Mouse (Mus musculus) embryonic fibroblast, embryonic 13.5 days (primary cell): ENCODE results near the gene Vwa8. TPM values are rescaled to one million over a fixed set of nuclear protein-coding genes. Genes with fewer than 3 reads are reported as not detected.

Experiments
- H3K27ac ChIP-seq: 2 replicates; pipeline ENCODE4 v1.5.1; 2012; ENCODE audit warnings: low read length, control low read depth, inconsistent platforms; ENCODE audit not compliant: insufficient read depth
- H3K4me1 ChIP-seq: 2 replicates; pipeline ENCODE4 v1.6.1; 2011; ENCODE audit warnings: low read length; ENCODE audit not compliant: control insufficient read depth, insufficient read depth
- H3K4me3 ChIP-seq: 2 replicates; pipeline ENCODE4 v1.5.1; 2011; ENCODE audit warnings: mild to moderate bottlenecking, control low read depth, low read length; ENCODE audit not compliant: insufficient read depth
- CTCF ChIP-seq: IDR thresholded peaks from 2 replicates; pipeline ENCODE4 v1.5.1; 2011; ENCODE audit warnings: mild to moderate bottlenecking, control low read depth, low read length, moderate library complexity, borderline replicate concordance; ENCODE audit not compliant: insufficient read depth
- POLR2A ChIP-seq: IDR thresholded peaks from 2 replicates; pipeline ENCODE4 v1.6.1; 2011; ENCODE audit warnings: low read depth, mild to moderate bottlenecking, control low read depth, low read length, moderate library complexity
- polyA plus RNA-seq: library from polyadenylated mRNA; stranded (reverse); fragments of >200 nt; gene quantifications from 2 replicates; pipeline ENCODE4 v1.2.4, GENCODE M21; 2011; ENCODE audit warnings: low read depth; ENCODE audit not compliant: missing spikeins, insufficient read length

Gene Vwa8
- polyA plus RNA-seq, 1 experiment = 20.1 TPM

DNA sequence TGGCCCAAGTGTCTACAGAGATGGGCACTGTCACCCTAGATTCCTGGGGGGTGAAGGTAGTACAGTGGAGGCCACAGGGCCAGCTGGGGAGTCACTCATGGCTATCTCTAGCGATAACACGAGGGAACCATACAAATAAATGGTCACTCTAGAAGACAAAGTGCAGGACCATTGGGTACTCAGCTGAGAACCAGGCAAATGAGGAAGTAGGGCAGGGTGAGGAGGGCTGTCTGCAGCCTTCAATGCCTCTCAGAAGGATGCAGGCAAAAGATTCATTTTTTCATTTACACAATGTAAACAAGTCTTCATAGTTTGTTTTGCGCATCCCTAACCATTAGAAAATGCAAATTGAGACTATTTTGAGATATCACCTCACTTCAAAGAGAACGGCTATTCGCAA is 384.8 kb downstream of the Vwa8 start:
- Histone ChIP-seq H3K4me1 (no peaks in the 10 kb centered on the region), H3K27ac (no peak overlapping the region), H3K4me3 (no peak overlapping the region)
- TF ChIP-seq POLR2A (no peak), CTCF (no peak)

DNA sequence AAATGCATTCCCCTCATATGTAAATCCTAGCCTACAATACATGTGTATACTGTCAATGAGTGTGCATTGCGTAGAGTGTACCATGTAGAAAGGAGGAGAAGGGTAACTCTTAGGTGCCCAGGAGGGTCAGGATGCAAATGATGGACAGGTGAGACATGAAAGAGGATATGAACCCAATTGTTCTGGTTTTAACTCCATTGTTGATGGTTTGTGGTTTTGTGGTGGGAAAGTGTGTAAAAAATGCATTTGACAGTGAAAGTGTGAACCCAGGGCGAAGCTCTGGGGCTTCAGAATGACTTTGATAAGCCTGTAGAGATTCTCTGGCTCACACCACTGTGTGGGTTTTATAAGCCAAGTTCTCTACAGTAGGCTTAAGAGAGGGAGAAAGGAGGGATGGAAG is 385.7 kb downstream of the Vwa8 start:
- TF ChIP-seq POLR2A (no peak), CTCF (no peak)
- Histone ChIP-seq H3K4me3 (no peak overlapping the region), H3K4me1 (no peaks in the 10 kb centered on the region), H3K27ac (no peak overlapping the region)

DNA sequence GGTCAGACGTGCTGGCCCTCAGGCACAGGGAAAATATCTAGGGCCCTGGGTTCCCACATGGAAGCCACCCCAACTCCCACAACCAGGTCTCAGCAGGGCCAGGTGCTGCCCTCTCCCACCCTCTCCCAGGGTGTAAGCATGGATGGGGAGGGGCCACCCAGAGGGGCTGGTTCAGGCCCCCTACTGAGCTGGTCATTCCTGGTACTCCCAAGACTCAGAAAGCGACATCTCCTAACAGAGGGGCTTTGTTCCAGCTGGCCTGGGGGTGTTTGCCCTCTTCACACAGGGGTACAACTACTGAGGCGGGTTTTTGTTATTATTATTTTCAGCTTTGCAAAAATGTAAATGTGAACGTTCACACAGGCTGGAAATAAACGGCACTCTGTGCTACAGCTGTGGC is 386.3 kb downstream of the Vwa8 start:
- H3K27ac ChIP-seq = no peak overlapping the region
- no peaks in the 10 kb centered on the region for H3K4me1 ChIP-seq
- TF ChIP-seq CTCF = no peak
- no peak for TF ChIP-seq POLR2A
- no peak overlapping the region for H3K4me3 ChIP-seq

DNA sequence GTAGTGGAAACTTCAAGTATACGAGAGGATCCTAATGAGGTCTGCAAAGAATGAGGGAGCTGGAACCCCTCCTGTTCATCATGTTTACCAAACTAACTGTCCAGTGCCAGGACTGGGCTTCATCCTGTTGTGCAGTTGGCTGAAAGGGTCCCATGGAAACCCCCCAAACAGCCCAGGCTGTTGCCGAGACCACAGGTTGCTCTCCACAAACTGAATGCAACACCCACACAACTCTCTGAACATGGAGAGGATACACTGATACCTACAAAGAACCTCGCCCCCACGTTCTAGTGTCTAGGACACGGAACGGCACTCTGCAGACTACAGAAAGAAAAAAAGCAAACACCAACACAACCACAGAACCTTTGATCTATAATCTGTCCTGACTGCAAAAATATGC is 387.4 kb downstream of the Vwa8 start:
- Histone ChIP-seq H3K4me1 (no peaks in the 10 kb centered on the region), H3K4me3 (no peak overlapping the region), H3K27ac (no peak overlapping the region)
- no peak for TF ChIP-seq POLR2A
- no peak for TF ChIP-seq CTCF

DNA sequence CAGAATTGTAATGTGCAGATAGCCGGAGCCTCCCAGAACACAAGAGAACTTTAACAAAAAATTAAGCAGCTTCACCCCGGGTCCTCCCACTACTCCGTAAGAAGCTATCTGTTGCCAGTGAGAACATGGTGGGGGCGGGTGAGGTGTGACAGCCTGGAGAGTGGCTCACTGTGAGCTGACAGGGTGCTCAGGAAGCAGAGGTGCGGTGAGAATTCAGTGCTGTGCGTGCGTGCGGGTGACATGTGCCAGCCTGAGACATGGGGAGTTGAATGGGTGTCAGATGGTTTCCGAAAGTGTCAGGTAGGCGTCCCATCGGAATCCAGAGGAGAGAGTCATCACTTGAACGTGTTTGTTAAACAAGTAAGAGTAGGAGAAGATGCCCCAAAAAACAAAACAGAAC is 390.6 kb downstream of the Vwa8 start:
- H3K4me1 ChIP-seq = no peaks in the 10 kb centered on the region
- TF ChIP-seq CTCF = no peak
- no peak for TF ChIP-seq POLR2A
- H3K4me3 ChIP-seq = no peak overlapping the region
- no peak overlapping the region for H3K27ac ChIP-seq

DNA sequence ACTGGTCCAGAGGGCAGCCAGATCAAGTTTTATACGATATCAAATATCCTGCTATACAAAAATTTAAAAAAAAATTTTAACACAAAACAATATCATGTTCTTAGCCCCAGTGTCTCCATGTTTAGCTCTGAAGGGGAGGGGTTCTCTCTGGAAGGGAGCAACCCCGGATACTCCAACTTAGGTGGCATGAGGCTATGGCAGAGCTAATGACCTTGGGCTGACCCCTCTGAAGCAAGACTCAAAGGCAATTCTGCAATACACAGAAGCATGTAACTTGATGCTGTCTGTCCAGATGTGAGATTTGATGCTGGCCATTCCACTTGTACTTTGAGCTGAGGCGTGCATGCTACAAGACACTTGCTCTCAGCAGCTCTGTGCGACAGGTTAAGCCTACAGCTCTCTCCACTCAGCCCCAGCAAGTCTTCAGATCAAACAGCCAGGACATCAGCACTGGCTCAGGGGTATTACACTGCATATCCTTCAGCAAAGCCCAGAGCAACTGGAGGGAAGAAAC is 392.3 kb downstream of the Vwa8 start:
- Histone ChIP-seq H3K4me3 (no peak overlapping the region), H3K27ac (no peak overlapping the region), H3K4me1 (no peaks in the 10 kb centered on the region)
- TF ChIP-seq POLR2A = no peak
- TF ChIP-seq CTCF = no peak

DNA sequence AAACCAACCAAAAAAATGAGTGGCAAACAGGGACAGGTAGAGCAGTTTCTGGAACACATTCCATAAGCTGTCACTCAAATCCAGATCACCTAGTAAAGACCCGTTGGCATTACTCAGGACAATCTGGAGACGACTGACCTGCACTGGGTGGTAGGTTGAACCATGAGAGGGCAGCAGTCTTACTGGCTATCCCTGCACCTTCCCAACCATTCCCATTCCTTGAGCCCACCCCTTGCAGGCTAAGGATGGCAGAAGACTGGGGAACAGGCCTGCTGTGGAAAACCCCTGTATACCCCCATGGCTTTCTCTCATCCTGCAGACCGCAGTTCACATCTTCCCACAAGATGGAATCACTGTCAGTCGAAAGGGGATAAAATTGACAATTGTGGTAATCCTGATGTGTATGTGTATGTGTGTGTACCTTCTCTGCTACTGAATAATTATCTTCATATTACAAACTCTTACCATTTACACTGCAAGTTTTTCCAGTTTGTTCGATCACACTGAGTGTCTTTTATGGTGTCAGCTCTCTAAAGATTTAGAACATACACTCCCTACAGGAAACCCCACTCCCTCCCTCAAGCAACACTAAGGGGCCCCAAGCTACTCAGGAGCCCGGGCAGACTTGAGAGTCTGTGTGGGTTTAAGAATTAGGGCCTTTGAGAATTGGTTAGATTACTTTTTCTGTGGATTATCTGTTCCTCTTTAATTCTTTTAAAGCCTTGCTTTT is 393.0 kb downstream of the Vwa8 start:
- no peak overlapping the region for H3K4me3 ChIP-seq
- no peaks in the 10 kb centered on the region for H3K4me1 ChIP-seq
- no peak for TF ChIP-seq CTCF
- TF ChIP-seq POLR2A = no peak
- H3K27ac ChIP-seq = no peak overlapping the region

DNA sequence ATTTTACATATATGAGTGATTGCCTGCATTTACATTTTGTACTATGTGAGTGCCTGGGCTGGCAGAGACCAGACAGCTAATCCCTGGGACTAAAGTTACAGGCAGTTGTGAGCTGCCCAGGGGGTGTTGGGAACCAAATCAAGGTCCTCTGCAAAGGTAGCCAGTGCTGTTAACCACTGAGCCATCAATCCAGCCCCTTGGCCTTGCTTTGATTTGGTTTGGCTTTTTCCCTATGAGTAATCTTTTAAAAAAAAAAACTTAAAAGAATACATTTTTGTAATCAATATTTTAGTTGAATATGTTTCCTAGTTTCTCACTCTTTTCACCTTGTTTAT is 393.5 kb downstream of the Vwa8 start:
- no peak overlapping the region for H3K4me3 ChIP-seq
- TF ChIP-seq CTCF (no peak), POLR2A (no peak)
- H3K4me1 ChIP-seq = no peaks in the 10 kb centered on the region
- no peak overlapping the region for H3K27ac ChIP-seq

DNA sequence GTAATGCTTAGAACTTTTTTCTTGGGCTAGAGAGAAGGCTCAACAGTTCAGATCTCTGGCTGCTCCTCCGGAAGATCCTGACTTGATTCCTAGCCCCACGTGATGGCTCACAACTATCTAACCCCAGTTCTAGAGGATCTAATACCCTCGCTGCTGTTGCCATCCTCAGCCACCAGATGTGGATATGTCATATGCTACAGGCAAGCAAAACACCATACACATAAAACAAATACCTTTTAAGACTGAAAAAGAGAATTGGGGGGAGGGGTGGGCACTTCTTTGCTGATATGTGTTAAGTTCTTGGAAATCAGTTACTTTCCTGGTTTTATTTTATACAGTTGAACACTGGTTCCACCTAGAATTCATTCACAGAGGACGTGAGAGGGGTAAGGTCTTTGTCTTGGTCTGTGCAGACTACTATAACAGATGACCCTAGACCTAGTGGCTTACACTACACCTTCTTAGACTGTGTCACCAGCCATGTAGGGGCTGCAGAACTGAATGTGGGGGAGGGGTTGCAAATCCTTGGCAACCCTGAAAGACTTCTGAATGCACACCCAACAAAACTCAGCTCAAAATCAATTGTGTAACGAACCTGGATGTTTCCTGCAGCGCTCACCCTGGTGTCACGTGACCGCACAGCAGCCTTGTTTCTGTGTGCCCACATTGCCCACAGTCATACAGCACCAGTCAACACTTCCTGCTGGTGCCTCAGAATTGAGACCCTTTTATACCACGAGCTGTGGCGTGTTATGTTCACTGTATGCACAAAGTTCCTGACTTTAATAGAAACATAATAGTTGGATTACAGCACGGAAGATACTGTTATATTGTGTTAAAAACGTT is 394.4 kb downstream of the Vwa8 start:
- H3K4me3 ChIP-seq = no peak overlapping the region
- H3K4me1 ChIP-seq = no peaks in the 10 kb centered on the region
- no peak overlapping the region for H3K27ac ChIP-seq
- TF ChIP-seq CTCF = no peak
- TF ChIP-seq POLR2A = no peak

DNA sequence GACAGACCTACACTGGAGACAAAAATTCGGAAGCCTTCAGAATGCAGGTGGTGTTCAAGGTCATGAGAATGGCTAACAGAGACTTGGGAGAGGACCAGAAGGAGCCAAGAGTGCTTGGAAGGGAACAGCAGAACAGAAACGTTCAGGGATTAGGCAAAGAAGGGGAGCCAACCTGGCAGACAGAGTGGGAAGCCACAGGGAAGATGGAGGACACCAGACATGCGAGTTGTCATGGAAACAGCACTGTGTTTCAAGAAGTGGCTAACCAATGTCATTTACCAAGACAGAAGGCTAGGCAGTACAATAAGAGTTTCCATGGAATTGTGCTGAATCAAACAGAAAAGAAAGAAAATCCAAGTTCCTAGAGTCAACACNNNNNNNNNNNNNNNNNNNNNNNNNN is 395.7 kb downstream of the Vwa8 start:
- no peak for TF ChIP-seq CTCF
- TF ChIP-seq POLR2A = no peak
- peaks cover 7% of the 10 kb centered on the region; the same call in 1 of the 2 replicates for H3K4me1 ChIP-seq
- no peak overlapping the region for H3K4me3 ChIP-seq
- H3K27ac ChIP-seq = no peak overlapping the region
